ENCODE assay signal across 8 mouse cellular contexts in genomic region chrX:42068201-42068874, GRCm38 (mm10). TPM values are rescaled to one million over a fixed set of nuclear protein-coding genes. Genes with fewer than 3 reads are reported as not detected.
DNase-seq lines count a peak whose midpoint lies in the region; ATAC-seq lines count a peak whose summit lies in the region.

No protein-coding gene starts in this region.

- intact Hi-C loops in gastrocnemius, postnatal 14 days (cut with DNase I; ENCODE audit: low total_unique reads): no loop called here
- intact Hi-C loops in left cerebral cortex, postnatal 10 days (cut with DNase I): no loop called here

- peak; percentile 30 for ATAC-seq in inflammation-experienced regulatory T-cells, adult 6 months
- ATAC-seq in megakaryocyte progenitor cell, adult 5-6 weeks (replicated peaks; ENCODE audit: poor library complexity): peak; percentile 67

- DNase-seq in adrenal gland, adult 18-20 months (ENCODE audit: low spot score in 2 of 2): peak; percentile 53 to 61
- peak; percentile 82 for DNase-seq in embryo, embryonic 10.5 days (ENCODE audit: low spot score)
- peak; percentile 84 for DNase-seq in gastrocnemius, postnatal 14 days
- DNase-seq in left cerebral cortex, postnatal 10 days (ENCODE audit: extremely low spot score in 1 of 2, low spot score in 2 of 2): peak; percentile 64 to 88
- peak; percentile 82 to 84 for DNase-seq in right cerebral cortex, postnatal 10 days (ENCODE audit: low spot score in 2 of 2)
- DNase-seq in urinary bladder, postnatal 25 days (ENCODE audit: low spot score): peak; percentile 57

RNA-seq across cellular contexts. Expression of gene Xiap, which starts 8.9 kb away (rescaled TPM):
- total RNA-seq in adrenal gland, adult 18-20 months (2021): 10 to 100 TPM; 43.1 to 44.7 TPM
- total RNA-seq in gastrocnemius, postnatal 14 days (2021): 10 to 100 TPM; 16.9 to 19.3 TPM
- polyA plus RNA-seq in inflammation-experienced regulatory T-cells, adult 6 months (2017; shearing (Covaris generic)): 10 to 100 TPM; 17.1 to 25.9 (median 21.1) TPM
- 10 to 100 TPM; 46.1 to 53.5 TPM for total RNA-seq in left cerebral cortex, postnatal 10 days (2021)
- total RNA-seq in megakaryocyte progenitor cell, adult 5-6 weeks (2015): 39.2 and 41.5 TPM in 2 replicates
- total RNA-seq in megakaryocyte progenitor cell, adult 5-6 weeks (2017): 27.4 and 32.8 TPM in 2 replicates

Comparison
In these comparisons a context has a peak if more than half of its experiments do, and no peak if none do; other contexts are left out.
1. Peak in every context shown above with its lines: DNase-seq and ATAC-seq.